ENCODE assay signal across 10 mouse cellular contexts in the genomic region with DNA sequence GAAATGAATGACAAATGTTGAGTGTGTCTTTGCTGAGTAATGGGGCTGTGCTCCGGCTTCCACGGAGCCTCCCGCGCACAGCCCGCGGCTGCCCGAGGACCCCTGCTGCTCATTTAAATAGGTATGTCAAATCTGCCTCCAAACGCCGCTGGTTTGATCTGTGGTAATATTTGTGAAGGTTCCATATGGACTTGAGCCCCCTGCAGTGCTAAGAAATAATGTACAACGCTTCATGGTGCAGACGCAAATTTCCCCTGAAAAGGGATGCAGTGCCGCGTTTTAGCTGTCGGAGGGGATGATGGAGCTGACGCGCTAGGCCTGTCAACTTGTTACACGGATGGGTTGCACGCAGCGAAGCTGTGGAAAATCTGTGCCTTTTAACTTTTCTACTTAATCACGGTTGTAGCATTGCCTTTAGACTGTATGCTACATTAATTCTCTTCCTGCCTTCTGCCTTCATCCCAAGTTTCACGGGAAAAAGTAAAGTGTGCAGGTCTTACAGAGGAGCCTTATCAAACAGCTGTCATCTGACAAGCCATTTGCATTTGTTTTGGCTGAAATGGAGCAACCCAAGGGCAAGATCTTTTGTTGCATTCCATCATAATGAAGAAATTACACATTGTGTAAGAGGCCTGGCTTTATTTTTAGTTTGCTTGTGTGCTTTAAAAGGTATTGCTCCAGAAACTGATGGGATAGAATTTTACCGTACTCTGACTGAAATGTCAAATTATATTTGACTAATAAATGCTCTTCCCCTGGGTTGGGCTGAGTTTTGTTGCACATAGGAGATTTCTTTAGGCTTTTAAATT. TPM values are rescaled to one million over a fixed set of nuclear protein-coding genes. Genes with fewer than 3 reads are reported as not detected.
DNase-seq lines count a peak whose midpoint lies in the region; ATAC-seq and TF ChIP-seq lines count a peak whose summit lies in the region.
"Had no signal": no experiment of that assay in that cellular context is flagged by ENCODE, and none has a peak within 500 bp of the region (broad histone marks: within the 10 kb centered on the region; RNA-seq: fewer than 3 reads in every experiment).

No protein-coding gene starts in this region.

- H3K9me3 ChIP-seq in embryonic facial prominence, embryonic 11.5 days (replicated peaks; ENCODE audit: control insufficient read depth, low read length) = no peaks in the 10 kb centered on the region
- H3K9me3 ChIP-seq in embryonic facial prominence, embryonic 10.5 days = no peaks in the 10 kb centered on the region
- H3K9me3 ChIP-seq in forebrain, embryonic 13.5 days (replicated peaks) = no peaks in the 10 kb centered on the region
- H3K9me3 ChIP-seq in midbrain, embryonic 15.5 days = no peaks in the 10 kb centered on the region

- H3K4me3 ChIP-seq in embryonic facial prominence, embryonic 11.5 days (ENCODE audit: low read depth, low read length) = no peak overlapping the region
- H3K4me3 ChIP-seq in embryonic facial prominence, embryonic 10.5 days = no peak overlapping the region
- H3K4me3 ChIP-seq in forebrain, embryonic 13.5 days = no peak overlapping the region
- no peak overlapping the region for H3K4me3 ChIP-seq in midbrain, embryonic 15.5 days
- H3K4me3 ChIP-seq in gastrocnemius, adult 2 months = no peak overlapping the region

- no peaks in the 10 kb centered on the region for H3K4me1 ChIP-seq in embryonic facial prominence, embryonic 11.5 days (ENCODE audit: control insufficient read depth, insufficient read depth, low read length)
- H3K4me1 ChIP-seq in embryonic facial prominence, embryonic 10.5 days = peaks cover 21% of the 10 kb centered on the region
- H3K4me1 ChIP-seq in forebrain, embryonic 13.5 days = peaks cover 19% of the 10 kb centered on the region
- H3K4me1 ChIP-seq in midbrain, embryonic 15.5 days = peaks cover 20% of the 10 kb centered on the region

- no peak for TF ChIP-seq CTCF in gastrocnemius, adult 2 months (IDR thresholded peaks at IDR 0.05)

- H3K36me3 ChIP-seq in embryonic facial prominence, embryonic 11.5 days (replicated peaks; ENCODE audit: control insufficient read depth, insufficient read depth, low read depth, low read length) = no peaks in the 10 kb centered on the region; the same call in 1 of the 2 replicates
- peaks cover 19% of the 10 kb centered on the region for H3K36me3 ChIP-seq in embryonic facial prominence, embryonic 10.5 days (replicated peaks)
- peaks cover 4% of the 10 kb centered on the region; the same call in 1 of the 2 replicates for H3K36me3 ChIP-seq in forebrain, embryonic 13.5 days (ENCODE audit: poor library complexity, severe bottlenecking)
- no peaks in the 10 kb centered on the region for H3K36me3 ChIP-seq in midbrain, embryonic 15.5 days (replicated peaks)

- H3K27ac ChIP-seq in embryonic facial prominence, embryonic 11.5 days (replicated peaks; ENCODE audit: low read depth, low read length) = no peak overlapping the region
- no peak overlapping the region for H3K27ac ChIP-seq in embryonic facial prominence, embryonic 10.5 days (replicated peaks)
- peak overlapping the region; percentile 81 for H3K27ac ChIP-seq in forebrain, embryonic 13.5 days
- peak overlapping the region; percentile 78 for H3K27ac ChIP-seq in midbrain, embryonic 15.5 days
- H3K27ac ChIP-seq in gastrocnemius, adult 2 months = no peak overlapping the region

- no peak for ATAC-seq in embryonic facial prominence, embryonic 11.5 days (replicated peaks; ENCODE audit: insufficient number of reproducible peaks, low FRiP score, low TSS enrichment, low read depth)
- ATAC-seq in forebrain, embryonic 13.5 days = peak; percentile 65
- ATAC-seq in midbrain, embryonic 15.5 days (replicated peaks) = peak; percentile 77
- no peak for ATAC-seq in megakaryocyte, adult 5-6 weeks (ENCODE audit: poor library complexity, severe bottlenecking)
- ATAC-seq: liver, postnatal 0 days had no signal

- H3K27me3 ChIP-seq in embryonic facial prominence, embryonic 11.5 days (ENCODE audit: control insufficient read depth, insufficient read depth, low read length) = no peaks in the 10 kb centered on the region
- H3K27me3 ChIP-seq in embryonic facial prominence, embryonic 10.5 days (replicated peaks; ENCODE audit: low read depth, poor library complexity, severe bottlenecking) = no peaks in the 10 kb centered on the region
- no peaks in the 10 kb centered on the region for H3K27me3 ChIP-seq in forebrain, embryonic 13.5 days
- H3K27me3 ChIP-seq in midbrain, embryonic 15.5 days (replicated peaks) = no peaks in the 10 kb centered on the region

- peak; percentile 5 for DNase-seq in embryonic facial prominence, embryonic 11.5 days (ENCODE audit: low spot score)
- no peak for DNase-seq in embryonic facial prominence, embryonic 10.5 days (ENCODE audit: low spot score)
- peak; percentile 31 for DNase-seq in adipocyte (ENCODE audit: low spot score)
- DNase-seq in gastrocnemius, adult 2 months = no peak
- no peak for DNase-seq in left cerebral cortex, adult 9 months (ENCODE audit: low spot score in 2 of 2)
- DNase-seq: liver, postnatal 0 days; right cerebral cortex, postnatal 25 days had no signal

- intact Hi-C loops in gastrocnemius, adult 2 months (cut with DNase I) = no loop called here

- H3K4me2 ChIP-seq in embryonic facial prominence, embryonic 11.5 days (ENCODE audit: low read depth, low read length) = no peak overlapping the region
- H3K4me2 ChIP-seq in forebrain, embryonic 13.5 days = peak overlapping the region; percentile 41
- peak overlapping the region; percentile 32 for H3K4me2 ChIP-seq in midbrain, embryonic 15.5 days

- H3K9ac ChIP-seq in embryonic facial prominence, embryonic 11.5 days (replicated peaks; ENCODE audit: low read length) = no peak overlapping the region
- no peak overlapping the region for H3K9ac ChIP-seq in forebrain, embryonic 13.5 days
- H3K9ac ChIP-seq in midbrain, embryonic 15.5 days = no peak overlapping the region
- H3K9ac ChIP-seq: liver, postnatal 0 days had no signal

- 47% methylated on average over 22 of the region's 22 CpGs for WGBS in embryonic facial prominence, embryonic 11.5 days
- WGBS in embryonic facial prominence, embryonic 10.5 days = 60% methylated on average over 22 of the region's 22 CpGs
- 18% methylated on average over 22 of the region's 22 CpGs for WGBS in forebrain, embryonic 13.5 days
- 18% methylated on average over 22 of the region's 22 CpGs for WGBS in midbrain, embryonic 15.5 days

RNA-seq across cellular contexts. Expression of gene Mrps9, which starts 37.7 kb away (rescaled TPM):
- 60.0 and 63.1 TPM in 2 replicates for polyA plus RNA-seq in embryonic facial prominence, embryonic 11.5 days (2014; fragmentation: Nextera tagmentation; extraction: Ambion mirVana)
- polyA plus RNA-seq in embryonic facial prominence, embryonic 10.5 days (2016; fragmentation: Nextera tagmentation; extraction: Ambion mirVana) = 56.7 and 60.2 TPM in 2 replicates
- 42.6 and 46.6 TPM in 2 replicates for polyA plus RNA-seq in forebrain, embryonic 13.5 days (2015; fragmentation: Nextera tagmentation; extraction: Ambion mirVana)
- 29.3 and 35.4 TPM in 2 replicates for polyA plus RNA-seq in midbrain, embryonic 15.5 days (2015; fragmentation: Nextera tagmentation; extraction: Ambion mirVana)
- total RNA-seq in gastrocnemius, adult 2 months (2021) = 10 to 100 TPM; 43.6 to 59.1 TPM
- 34.0 and 42.5 TPM in 2 replicates for total RNA-seq in megakaryocyte, adult 5-6 weeks (2015)
- total RNA-seq in megakaryocyte, adult 5-6 weeks (2017) = 57.1 and 65.6 TPM in 2 replicates

Comparison
In these comparisons a context has a peak if more than half of its experiments do, and no peak if none do; other contexts are left out.
1. DNase-seq: peak in embryonic facial prominence, embryonic 11.5 days (single experiment) and adipocyte (single experiment); none in embryonic facial prominence, embryonic 10.5 days (single experiment), gastrocnemius, adult 2 months (single experiment) and left cerebral cortex, adult 9 months (0 of 2).
2. ATAC-seq: peak in forebrain, embryonic 13.5 days (single experiment) and midbrain, embryonic 15.5 days (single experiment); none in embryonic facial prominence, embryonic 11.5 days (single experiment) and megakaryocyte, adult 5-6 weeks (single experiment).
3. H3K27ac ChIP-seq: peak in forebrain, embryonic 13.5 days (single experiment) and midbrain, embryonic 15.5 days (single experiment); none in embryonic facial prominence, embryonic 11.5 days (single experiment), embryonic facial prominence, embryonic 10.5 days (single experiment) and gastrocnemius, adult 2 months (single experiment).